ENCODE assay signal across 22 mouse cellular contexts in genomic region chr5:147060024-147060423, GRCm38 (mm10). TPM values are rescaled to one million over a fixed set of nuclear protein-coding genes. Genes with fewer than 3 reads are reported as not detected.
DNase-seq lines count a peak whose midpoint lies in the region; ATAC-seq and TF ChIP-seq lines count a peak whose summit lies in the region.
"Had no signal": no experiment of that assay in that cellular context is flagged by ENCODE, and none has a peak within 500 bp of the region (broad histone marks: within the 10 kb centered on the region; RNA-seq: fewer than 3 reads in every experiment).

No protein-coding gene starts in this region.

- 78% methylated on average over 2 of the region's 2 CpGs for WGBS in cerebellum, adult 2 months
- WGBS in midbrain, embryonic 10.5 days: 82% methylated on average over 2 of the region's 2 CpGs

- no peaks in the 10 kb centered on the region for H3K9me3 ChIP-seq in midbrain, embryonic 10.5 days (replicated peaks)
- H3K9me3 ChIP-seq: embryonic facial prominence, embryonic 12.5 days; forebrain, embryonic 13.5 days; hindbrain, embryonic 13.5 days; intestine, embryonic 15.5 days; kidney, embryonic 15.5 days; limb, embryonic 13.5 days; liver, embryonic 13.5 days; midbrain, embryonic 13.5 days had no signal

- H3K36me3 ChIP-seq in midbrain, embryonic 10.5 days: no peaks in the 10 kb centered on the region
- H3K36me3 ChIP-seq: embryonic facial prominence, embryonic 12.5 days; hindbrain, embryonic 13.5 days; intestine, embryonic 15.5 days; kidney, embryonic 15.5 days; limb, embryonic 13.5 days; liver, embryonic 13.5 days; midbrain, embryonic 13.5 days had no signal

- H3K27ac ChIP-seq in cerebellum, adult 2 months (ENCODE audit: insufficient read depth, low read length): peak overlapping the region; percentile 98
- H3K27ac ChIP-seq in midbrain, embryonic 10.5 days (replicated peaks): no peak overlapping the region
- H3K27ac ChIP-seq: embryonic facial prominence, embryonic 12.5 days; forebrain, embryonic 13.5 days; hindbrain, embryonic 13.5 days; intestine, embryonic 15.5 days; kidney, embryonic 15.5 days; limb, embryonic 13.5 days; liver, embryonic 13.5 days; macrophage; midbrain, embryonic 13.5 days had no signal

- no peak for TF ChIP-seq CTCF in cerebellum, adult 2 months (IDR thresholded peaks at IDR 0.05; ENCODE audit: borderline replicate concordance, insufficient read depth, low read depth, low read length)

- H3K27me3 ChIP-seq in cerebellum, adult 2 months (ENCODE audit: control insufficient read depth, insufficient read depth, low read length): no peaks in the 10 kb centered on the region
- H3K27me3 ChIP-seq in midbrain, embryonic 10.5 days (ENCODE audit: low read depth, poor library complexity, severe bottlenecking): no peaks in the 10 kb centered on the region
- H3K27me3 ChIP-seq: embryonic facial prominence, embryonic 12.5 days; forebrain, embryonic 13.5 days; hindbrain, embryonic 13.5 days; intestine, embryonic 15.5 days; kidney, embryonic 15.5 days; limb, embryonic 13.5 days; liver, embryonic 13.5 days; midbrain, embryonic 13.5 days had no signal

- no peak for TF ChIP-seq POLR2A in cerebellum, adult 2 months (IDR thresholded peaks at IDR 0.05; ENCODE audit: borderline replicate concordance, insufficient read depth, low read length)

- peak; percentile 92 for ATAC-seq in neutrophil, adult 5-6 weeks (ENCODE audit: extremely low read depth, insufficient number of reproducible peaks, low FRiP score, poor library complexity, severe bottlenecking)
- ATAC-seq: forebrain, embryonic 13.5 days; midbrain, embryonic 13.5 days had no signal

- no peak overlapping the region for H3K4me3 ChIP-seq in cerebellum, adult 2 months (replicated peaks; ENCODE audit: insufficient read depth, low read depth, low read length)
- no peak overlapping the region for H3K4me3 ChIP-seq in midbrain, embryonic 10.5 days
- H3K4me3 ChIP-seq: embryonic facial prominence, embryonic 12.5 days; erythroblast, embryonic 14.5 days; forebrain, embryonic 13.5 days; hindbrain, embryonic 13.5 days; intestine, embryonic 15.5 days; kidney, embryonic 15.5 days; limb, embryonic 13.5 days; liver, embryonic 13.5 days; midbrain, embryonic 13.5 days; myocyte had no signal

- peaks cover 52% of the 10 kb centered on the region for H3K4me1 ChIP-seq in cerebellum, adult 2 months (ENCODE audit: control insufficient read depth, insufficient read depth, low read length)
- H3K4me1 ChIP-seq in midbrain, embryonic 10.5 days: no peaks in the 10 kb centered on the region
- H3K4me1 ChIP-seq: embryonic facial prominence, embryonic 12.5 days; forebrain, embryonic 13.5 days; hindbrain, embryonic 13.5 days; kidney, embryonic 15.5 days; midbrain, embryonic 13.5 days had no signal

- DNase-seq in cerebellum, adult 2 months: no peak
- DNase-seq in cerebellum, adult 9-10 months: no peak
- DNase-seq in MEL-GATA-1-ER (ENCODE audit: extremely low read depth, low read depth): peak; percentile 90
- peak; percentile 32 to 33 for DNase-seq in thymus, postnatal 10 days (ENCODE audit: low spot score in 2 of 2)
- no peak for DNase-seq in midbrain, embryonic 10.5 days (ENCODE audit: low spot score)
- no peak for DNase-seq in left cerebral cortex, adult 18-20 months (ENCODE audit: low spot score in 2 of 2)
- no peak for DNase-seq in adrenal gland, postnatal 25 days
- DNase-seq: cerebellum, adult 8-10 months; gastrocnemius, postnatal 14 days; liver, embryonic 13.5 days; lung, embryonic 14.5 days had no signal

RNA-seq across cellular contexts. Expression of gene Lnx2, which starts 16.4 kb away (rescaled TPM):
- polyA plus RNA-seq in cerebellum, adult 2 months (2012; rRNA removed): 15.9 and 16.8 TPM in 2 replicates
- total RNA-seq in neutrophil, adult 5-6 weeks (2017): 13.5 and 18.3 TPM in 2 replicates
- 7.6 and 7.7 TPM in 2 replicates for polyA plus RNA-seq in midbrain, embryonic 10.5 days (2016; fragmentation: Nextera tagmentation; extraction: Ambion mirVana)
- total RNA-seq in left cerebral cortex, adult 18-20 months (2021): 1 to 10 TPM; 4.9 to 5.0 TPM
- total RNA-seq in adrenal gland, postnatal 25 days (2021): 13.9 and 14.0 TPM in 2 replicates

RNA-seq across cellular contexts. Expression of gene Polr1d, which starts 16.8 kb away (rescaled TPM):
- 85.0 and 89.2 TPM in 2 replicates for polyA plus RNA-seq in cerebellum, adult 2 months (2012; rRNA removed)
- total RNA-seq in neutrophil, adult 5-6 weeks (2017): 63.5 and 70.0 TPM in 2 replicates
- 113 and 130 TPM in 2 replicates for polyA plus RNA-seq in midbrain, embryonic 10.5 days (2016; fragmentation: Nextera tagmentation; extraction: Ambion mirVana)
- total RNA-seq in left cerebral cortex, adult 18-20 months (2021): 10 to 100 TPM; 69.7 to 73.5 TPM
- total RNA-seq in adrenal gland, postnatal 25 days (2021): 126 and 128 TPM in 2 replicates

Comparison
In these comparisons a context has a peak if more than half of its experiments do, and no peak if none do; other contexts are left out.
1. DNase-seq: peak in MEL-GATA-1-ER (single experiment) and thymus, postnatal 10 days (2 of 2); none in cerebellum, adult 2 months (0 of 2), cerebellum, adult 9-10 months (single experiment), midbrain, embryonic 10.5 days (single experiment), left cerebral cortex, adult 18-20 months (0 of 2) and adrenal gland, postnatal 25 days (single experiment).